22 mouse cellular contexts compared by ENCODE assay signal in the genomic region with DNA sequence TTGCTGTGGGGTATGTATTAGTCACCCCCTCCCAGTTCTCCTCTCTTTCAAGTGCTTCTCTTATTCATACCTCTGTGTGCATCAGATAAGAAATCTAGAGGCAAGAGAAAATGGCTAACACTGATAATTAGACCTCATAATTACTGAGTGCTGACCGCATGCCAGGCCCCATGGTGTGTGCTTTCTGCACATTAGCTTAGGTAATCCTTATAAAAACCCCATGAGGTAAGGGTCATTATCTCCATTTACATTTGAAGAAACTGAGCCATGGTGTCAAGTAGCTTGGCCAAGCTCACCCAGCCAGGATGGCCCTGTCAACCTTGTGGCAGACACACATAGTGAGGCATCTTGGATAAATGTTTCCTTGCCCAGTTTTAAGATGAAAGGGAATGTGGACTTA.
DNase-seq lines count a peak whose midpoint lies in the region; ATAC-seq and TF ChIP-seq lines count a peak whose summit lies in the region.
"Had no signal": no experiment of that assay in that cellular context is flagged by ENCODE, and none has a peak within 500 bp of the region (broad histone marks: within the 10 kb centered on the region; RNA-seq: fewer than 3 reads in every experiment).

No protein-coding gene starts in this region.

- no peaks in the 10 kb centered on the region for H3K27me3 ChIP-seq in forebrain, embryonic 11.5 days (ENCODE audit: control insufficient read depth, insufficient read depth, low read length)
- H3K27me3 ChIP-seq in forebrain, postnatal 0 days (ENCODE audit: insufficient read depth, low read length): no peaks in the 10 kb centered on the region
- H3K27me3 ChIP-seq in forebrain, embryonic 14.5 days (replicated peaks; ENCODE audit: control insufficient read depth, insufficient read depth, low read length): no peaks in the 10 kb centered on the region
- H3K27me3 ChIP-seq: CH12.LX; heart, embryonic 13.5 days; hindbrain, embryonic 12.5 days; hindbrain, embryonic 15.5 days; Patski had no signal

- H3K9me3 ChIP-seq in forebrain, embryonic 11.5 days (ENCODE audit: control insufficient read depth, low read length): no peaks in the 10 kb centered on the region
- no peaks in the 10 kb centered on the region for H3K9me3 ChIP-seq in forebrain, postnatal 0 days (ENCODE audit: low read length)
- no peaks in the 10 kb centered on the region for H3K9me3 ChIP-seq in forebrain, embryonic 14.5 days (replicated peaks; ENCODE audit: control insufficient read depth, low read length)
- H3K9me3 ChIP-seq: G1E; heart, embryonic 13.5 days; hindbrain, embryonic 12.5 days; hindbrain, embryonic 15.5 days had no signal

- no peak overlapping the region for H3K9ac ChIP-seq in forebrain, embryonic 11.5 days (ENCODE audit: low read length)
- H3K9ac ChIP-seq in forebrain, postnatal 0 days: no peak overlapping the region
- no peak overlapping the region for H3K9ac ChIP-seq in forebrain, embryonic 14.5 days (ENCODE audit: low read length)
- H3K9ac ChIP-seq: heart, embryonic 13.5 days; hindbrain, embryonic 12.5 days; hindbrain, embryonic 15.5 days had no signal

- no peak overlapping the region for H3K4me3 ChIP-seq in forebrain, embryonic 11.5 days (ENCODE audit: low read depth, low read length)
- no peak overlapping the region for H3K4me3 ChIP-seq in forebrain, postnatal 0 days (ENCODE audit: low read depth, low read length)
- H3K4me3 ChIP-seq in left cerebral cortex, adult 2 months: no peak overlapping the region
- H3K4me3 ChIP-seq in forebrain, embryonic 14.5 days (ENCODE audit: low read depth, low read length): no peak overlapping the region
- H3K4me3 ChIP-seq: heart, embryonic 13.5 days; hindbrain, embryonic 12.5 days; hindbrain, embryonic 15.5 days had no signal

- peak; percentile 49; the same call in 1 of the 2 replicates for ATAC-seq in forebrain, embryonic 11.5 days (replicated peaks; ENCODE audit: low FRiP score)
- ATAC-seq in forebrain, postnatal 0 days: no peak
- ATAC-seq in forebrain, embryonic 14.5 days: peak; percentile 44; the same call in 1 of the 2 replicates
- ATAC-seq: intestine, postnatal 0 days; Patski had no signal

- H3K4me1 ChIP-seq in forebrain, embryonic 11.5 days (replicated peaks; ENCODE audit: control insufficient read depth, insufficient read depth, low read length): no peaks in the 10 kb centered on the region
- H3K4me1 ChIP-seq in forebrain, postnatal 0 days (ENCODE audit: insufficient read depth): no peaks in the 10 kb centered on the region
- no peaks in the 10 kb centered on the region for H3K4me1 ChIP-seq in forebrain, embryonic 14.5 days (ENCODE audit: control insufficient read depth, insufficient read depth, low read length)
- H3K4me1 ChIP-seq: heart, embryonic 13.5 days; hindbrain, embryonic 12.5 days; hindbrain, embryonic 15.5 days had no signal

- H3K4me2 ChIP-seq in forebrain, embryonic 11.5 days (ENCODE audit: low read depth, low read length, severe bottlenecking): no peak overlapping the region
- no peak overlapping the region for H3K4me2 ChIP-seq in forebrain, postnatal 0 days (ENCODE audit: low read depth)
- H3K4me2 ChIP-seq in forebrain, embryonic 14.5 days (ENCODE audit: low read length): no peak overlapping the region
- H3K4me2 ChIP-seq: heart, embryonic 13.5 days; hindbrain, embryonic 12.5 days; hindbrain, embryonic 15.5 days had no signal

- no peak overlapping the region for H3K27ac ChIP-seq in forebrain, embryonic 11.5 days (ENCODE audit: low read depth, low read length)
- H3K27ac ChIP-seq in forebrain, postnatal 0 days (ENCODE audit: low read depth, low read length): no peak overlapping the region
- H3K27ac ChIP-seq in left cerebral cortex, adult 2 months: no peak overlapping the region
- H3K27ac ChIP-seq in forebrain, embryonic 14.5 days (ENCODE audit: low read depth, low read length): no peak overlapping the region
- H3K27ac ChIP-seq: heart, embryonic 13.5 days; hindbrain, embryonic 12.5 days; hindbrain, embryonic 15.5 days had no signal

- WGBS in forebrain, embryonic 11.5 days: 20% methylated on average over 1 of the region's 1 CpGs
- 16% methylated on average over 1 of the region's 1 CpGs for WGBS in forebrain, postnatal 0 days
- 14% methylated on average over 1 of the region's 1 CpGs for WGBS in forebrain, embryonic 14.5 days

- no peak for DNase-seq in forebrain, embryonic 11.5 days (ENCODE audit: low spot score)
- DNase-seq in forebrain, postnatal 0 days: no peak
- peak; percentile 2 for DNase-seq in left cerebral cortex, postnatal 4 days
- DNase-seq in left cerebral cortex, adult 2 months (ENCODE audit: extremely low spot score in 1 of 2, low spot score in 2 of 2): no peak
- DNase-seq in forebrain, embryonic 14.5 days (ENCODE audit: low spot score): peak; percentile 41
- DNase-seq in heart, postnatal 4 days: no peak
- DNase-seq: adrenal gland, postnatal 10 days; adrenal gland, postnatal 36 days; B cell, adult 2 months; cerebellum, adult 11 months; cerebellum, adult 2 months; gastrocnemius, postnatal 25 days; heart, adult 18-20 months; heart, postnatal 14 days; kidney, adult 2 months had no signal

- no peak for TF ChIP-seq CTCF in forebrain, postnatal 0 days (IDR thresholded peaks at IDR 0.05; ENCODE audit: low read depth)
- TF ChIP-seq CTCF in left cerebral cortex, adult 2 months (IDR thresholded peaks at IDR 0.05): no peak

- intact Hi-C loops in left cerebral cortex, postnatal 4 days (cut with DNase I): no loop called here
- intact Hi-C loops in left cerebral cortex, adult 2 months (cut with DNase I): no loop called here

- no peaks in the 10 kb centered on the region for H3K36me3 ChIP-seq in forebrain, embryonic 11.5 days (ENCODE audit: control insufficient read depth, insufficient read depth, low read length)
- no peaks in the 10 kb centered on the region for H3K36me3 ChIP-seq in forebrain, postnatal 0 days (ENCODE audit: insufficient read depth)
- H3K36me3 ChIP-seq in forebrain, embryonic 14.5 days (ENCODE audit: control insufficient read depth, insufficient read depth, low read length): no peaks in the 10 kb centered on the region
- H3K36me3 ChIP-seq: G1E; heart, embryonic 13.5 days; hindbrain, embryonic 12.5 days; hindbrain, embryonic 15.5 days had no signal

Comparison
In these comparisons a context has a peak if more than half of its experiments do, and no peak if none do; other contexts are left out.
1. DNase-seq: peak in left cerebral cortex, postnatal 4 days (single experiment) and forebrain, embryonic 14.5 days (single experiment); none in forebrain, embryonic 11.5 days (single experiment), forebrain, postnatal 0 days (single experiment), left cerebral cortex, adult 2 months (0 of 2) and heart, postnatal 4 days (single experiment).